Mouse (Mus musculus) CD4-positive, CD25-positive, alpha-beta regulatory T cell, adult 4 months (primary cell): ENCODE results near the gene Cdc7. TPM values are rescaled to one million over a fixed set of nuclear protein-coding genes. Genes with fewer than 3 reads are reported as not detected.
"Not testable (repeated sequence)": the region's sequence is repeated elsewhere in the genome, so short reads cannot be mapped to it uniquely, and the experiment has no call there.

Experiments
- ATAC-seq: one replicate; pipeline ENCODE4 v1.8.0; 2017
- polyA plus RNA-seq, 2 experiments: library from polyadenylated mRNA; unstranded; fragments of 100-300 nt; shearing (Covaris generic); gene quantifications; one replicate each; pipeline ENCODE4 v1.2.1; 2017

Gene Cdc7
- 10 to 100 TPM; 19.1 to 23.9 TPM for polyA plus RNA-seq

- peak; percentile 80 for ATAC-seq
These were observed at the start of gene Cdc7 for GRCm38 (mm10) chr5:106963584-106964512. Gene Cdc7, plus strand, starts transcription at chr5:106964322.

GRCm38 (mm10) chr5:106919315-106919714 lies 44.8 kb upstream of the Cdc7 start:
- no peak for ATAC-seq

GRCm38 (mm10) chr5:106925488-106926368 lies 38.4 kb upstream of the Cdc7 start, which contains the start of gene Hfm1:
Gene Hfm1, minus strand, starts transcription at chr5:106926321.
- no peak for ATAC-seq

GRCm38 (mm10) chr5:106926369-106926686 lies 37.8 kb upstream of the Cdc7 start:
- no peak for ATAC-seq

- ATAC-seq = no peak
These were observed 36.1 kb upstream of the Cdc7 start for GRCm38 (mm10) chr5:106927996-106928395.

- no peak for ATAC-seq
These were observed 17.8 kb upstream of the Cdc7 start for GRCm38 (mm10) chr5:106946342-106946741.

- no peak for ATAC-seq
These were observed 15.4 kb upstream of the Cdc7 start for GRCm38 (mm10) chr5:106948683-106949082.

GRCm38 (mm10) chr5:106956467-106956866 lies 7.7 kb upstream of the Cdc7 start:
- no peak for ATAC-seq

- no peak for ATAC-seq
These were observed 5.1 kb upstream of the Cdc7 start for GRCm38 (mm10) chr5:106959031-106959430.

GRCm38 (mm10) chr5:106960451-106960850 lies 3.7 kb upstream of the Cdc7 start:
- ATAC-seq = no peak

- peak; percentile 80 for ATAC-seq
These were observed 442 bp downstream of the Cdc7 start for GRCm38 (mm10) chr5:106964513-106965014.

GRCm38 (mm10) chr5:106966443-106966842 lies 2.3 kb downstream of the Cdc7 start:
- no peak for ATAC-seq

- ATAC-seq = no peak
These were observed 3.5 kb downstream of the Cdc7 start for GRCm38 (mm10) chr5:106967578-106967977.

GRCm38 (mm10) chr5:106973883-106974282 lies 9.8 kb downstream of the Cdc7 start:
- no peak for ATAC-seq

- no peak for ATAC-seq
These were observed 15.0 kb downstream of the Cdc7 start for GRCm38 (mm10) chr5:106979156-106979555.

GRCm38 (mm10) chr5:106982298-106982952 lies 18.3 kb downstream of the Cdc7 start:
- ATAC-seq = peak; percentile 80

- ATAC-seq = not testable (repeated sequence)
These were observed 20.8 kb downstream of the Cdc7 start for GRCm38 (mm10) chr5:106984934-106985333.

- ATAC-seq = no peak
These were observed 21.5 kb downstream of the Cdc7 start for GRCm38 (mm10) chr5:106985594-106985993.

GRCm38 (mm10) chr5:106989181-106989580 lies 25.1 kb downstream of the Cdc7 start:
- ATAC-seq = no peak

GRCm38 (mm10) chr5:106989786-106990185 lies 25.7 kb downstream of the Cdc7 start:
- no peak for ATAC-seq

- peak; percentile 58 for ATAC-seq
These were observed 26.6 kb downstream of the Cdc7 start for GRCm38 (mm10) chr5:106990639-106991299.
